Mouse (Mus musculus): ENCODE measurements around the gene Btn1a1. TPM values are rescaled to one million over a fixed set of nuclear protein-coding genes. Genes with fewer than 3 reads are reported as not detected.

Gene Btn1a1
- polyA plus RNA-seq, 1 experiment from 2014 or later = not detected

GRCm38 (mm10) chr13:23436861-23437822 is 28.6 kb downstream of the Btn1a1 start:
- Histone ChIP-seq H3K9me3 (replicated peaks) (no peaks in the 10 kb centered on the region), H3K27ac (replicated peaks) (peak overlapping the region; percentile 75), H3K4me1 (peaks cover 16% of the 10 kb centered on the region), H3K4me3 (replicated peaks) (peak overlapping the region; percentile 56), H3K9ac (replicated peaks) (peak overlapping the region; percentile 56), H3K27me3 (replicated peaks) (no peaks in the 10 kb centered on the region), H3K4me2 (peak overlapping the region; percentile 78), H3K36me3 (no peaks in the 10 kb centered on the region)
- under 1% methylated on average over 32 of the region's 32 CpGs for WGBS
- peak; percentile 36; the same call in 1 of the 2 replicates for ATAC-seq (ENCODE audit: low FRiP score)

GRCm38 (mm10) chr13:23436231-23436661 is 29.5 kb downstream of the Btn1a1 start:
- H3K4me2 ChIP-seq = peak overlapping the region; percentile 78
- no peaks in the 10 kb centered on the region for H3K9me3 ChIP-seq (replicated peaks)
- peak overlapping the region; percentile 39; the same call in 1 of the 2 replicates for H3K4me3 ChIP-seq (replicated peaks)
- H3K27ac ChIP-seq (replicated peaks) = no peak overlapping the region
- peaks cover 16% of the 10 kb centered on the region for H3K4me1 ChIP-seq
- H3K36me3 ChIP-seq = no peaks in the 10 kb centered on the region
- WGBS = 3% methylated on average over 11 of the region's 11 CpGs
- ATAC-seq (ENCODE audit: low FRiP score) = no peak
- H3K9ac ChIP-seq (replicated peaks) = no peak overlapping the region
- no peaks in the 10 kb centered on the region for H3K27me3 ChIP-seq (replicated peaks)

GRCm38 (mm10) chr13:23435676-23436075 is 30.0 kb downstream of the Btn1a1 start:
- Histone ChIP-seq H3K36me3 (no peaks in the 10 kb centered on the region), H3K4me2 (peak overlapping the region; percentile 78), H3K27me3 (replicated peaks) (no peaks in the 10 kb centered on the region), H3K9ac (replicated peaks) (peak overlapping the region; percentile 36), H3K4me1 (peaks cover 16% of the 10 kb centered on the region), H3K9me3 (replicated peaks) (no peaks in the 10 kb centered on the region), H3K27ac (replicated peaks) (no peak overlapping the region), H3K4me3 (replicated peaks) (peak overlapping the region; percentile 39)
- 2% methylated on average over 12 of the region's 12 CpGs for WGBS
- no peak for ATAC-seq (ENCODE audit: low FRiP score)

GRCm38 (mm10) chr13:23435241-23435640 is 30.5 kb downstream of the Btn1a1 start:
- Histone ChIP-seq H3K9ac (replicated peaks) (peak overlapping the region; percentile 36; the same call in 1 of the 2 replicates), H3K27me3 (replicated peaks) (no peaks in the 10 kb centered on the region), H3K36me3 (no peaks in the 10 kb centered on the region), H3K4me2 (peak overlapping the region; percentile 78), H3K27ac (replicated peaks) (no peak overlapping the region), H3K9me3 (replicated peaks) (no peaks in the 10 kb centered on the region), H3K4me3 (replicated peaks) (peak overlapping the region; percentile 39), H3K4me1 (peaks cover 16% of the 10 kb centered on the region)
- ATAC-seq (ENCODE audit: low FRiP score) = no peak
- WGBS = 30% methylated on average over 4 of the region's 4 CpGs

GRCm38 (mm10) chr13:23434426-23434825 is 31.3 kb downstream of the Btn1a1 start:
- H3K27me3 ChIP-seq (replicated peaks) = no peaks in the 10 kb centered on the region
- H3K4me1 ChIP-seq = peaks cover 24% of the 10 kb centered on the region
- no peak overlapping the region for H3K9ac ChIP-seq (replicated peaks)
- 0 out of 2 replicates have a peak overlapping the region, but pooled peaks have one; percentile 9 for H3K4me3 ChIP-seq (replicated peaks)
- H3K36me3 ChIP-seq = no peaks in the 10 kb centered on the region
- no peak overlapping the region for H3K27ac ChIP-seq (replicated peaks)
- ATAC-seq (ENCODE audit: low FRiP score) = no peak
- H3K9me3 ChIP-seq (replicated peaks) = no peaks in the 10 kb centered on the region
- 19% methylated on average over 7 of the region's 7 CpGs for WGBS
- H3K4me2 ChIP-seq = peak overlapping the region; percentile 28

- WGBS = 56% methylated on average over 5 of the region's 5 CpGs
- Histone ChIP-seq H3K4me3 (replicated peaks) (no peak overlapping the region), H3K27me3 (replicated peaks) (no peaks in the 10 kb centered on the region), H3K9me3 (replicated peaks) (no peaks in the 10 kb centered on the region), H3K27ac (replicated peaks) (no peak overlapping the region), H3K4me1 (peaks cover 24% of the 10 kb centered on the region), H3K9ac (replicated peaks) (no peak overlapping the region), H3K4me2 (peak overlapping the region; percentile 75; the same call in 1 of the 2 replicates), H3K36me3 (no peaks in the 10 kb centered on the region)
- ATAC-seq (ENCODE audit: low FRiP score) = no peak
Measured at GRCm38 (mm10) chr13:23433801-23434200, 31.9 kb downstream of the Btn1a1 start.

GRCm38 (mm10) chr13:23433206-23433605 is 32.5 kb downstream of the Btn1a1 start:
- Histone ChIP-seq H3K4me3 (replicated peaks) (peak overlapping the region; percentile 64), H3K9me3 (replicated peaks) (no peaks in the 10 kb centered on the region), H3K27ac (replicated peaks) (peak overlapping the region; percentile 74; the same call in 1 of the 2 replicates), H3K4me1 (peaks cover 24% of the 10 kb centered on the region), H3K27me3 (replicated peaks) (no peaks in the 10 kb centered on the region), H3K9ac (replicated peaks) (0 out of 2 replicates have a peak overlapping the region, but pooled peaks have one; percentile 34), H3K36me3 (no peaks in the 10 kb centered on the region), H3K4me2 (peak overlapping the region; percentile 75)
- 17% methylated on average over 5 of the region's 5 CpGs for WGBS
- ATAC-seq (ENCODE audit: low FRiP score) = no peak

GRCm38 (mm10) chr13:23432562-23433201 is 33.0 kb downstream of the Btn1a1 start:
- peak; percentile 86 for ATAC-seq (ENCODE audit: low FRiP score)
- Histone ChIP-seq H3K27ac (replicated peaks) (peak overlapping the region; percentile 74), H3K4me2 (peak overlapping the region; percentile 75), H3K4me3 (replicated peaks) (peak overlapping the region; percentile 64), H3K36me3 (no peaks in the 10 kb centered on the region), H3K4me1 (peaks cover 24% of the 10 kb centered on the region), H3K27me3 (replicated peaks) (no peaks in the 10 kb centered on the region), H3K9me3 (replicated peaks) (no peaks in the 10 kb centered on the region), H3K9ac (replicated peaks) (peak overlapping the region; percentile 51)
- under 1% methylated on average over 28 of the region's 28 CpGs for WGBS

GRCm38 (mm10) chr13:23431351-23431771 is 34.3 kb downstream of the Btn1a1 start:
- Histone ChIP-seq H3K4me3 (replicated peaks) (peak overlapping the region; percentile 64), H3K9me3 (replicated peaks) (no peaks in the 10 kb centered on the region), H3K27me3 (replicated peaks) (no peaks in the 10 kb centered on the region), H3K36me3 (no peaks in the 10 kb centered on the region), H3K4me2 (peak overlapping the region; percentile 75), H3K4me1 (peaks cover 21% of the 10 kb centered on the region), H3K27ac (replicated peaks) (peak overlapping the region; percentile 88), H3K9ac (replicated peaks) (peak overlapping the region; percentile 57)
- whole genome bisulfite sequencing = under 1% methylated on average over 15 of the region's 15 CpGs
- peak; percentile 87 for ATAC-seq (ENCODE audit: low FRiP score)

GRCm38 (mm10) chr13:23430734-23431133 is 35.0 kb downstream of the Btn1a1 start:
- under 1% methylated on average over 17 of the region's 17 CpGs for WGBS
- Histone ChIP-seq H3K9me3 (replicated peaks) (no peaks in the 10 kb centered on the region), H3K4me2 (peak overlapping the region; percentile 75), H3K27ac (replicated peaks) (peak overlapping the region; percentile 88), H3K9ac (replicated peaks) (peak overlapping the region; percentile 57), H3K27me3 (replicated peaks) (no peaks in the 10 kb centered on the region), H3K36me3 (no peaks in the 10 kb centered on the region), H3K4me1 (peaks cover 23% of the 10 kb centered on the region), H3K4me3 (replicated peaks) (peak overlapping the region; percentile 64)
- peak; percentile 78 for ATAC-seq (ENCODE audit: low FRiP score)

GRCm38 (mm10) chr13:23429771-23430380 is 35.8 kb downstream of the Btn1a1 start:
- Histone ChIP-seq H3K4me1 (peaks cover 25% of the 10 kb centered on the region), H3K27me3 (replicated peaks) (no peaks in the 10 kb centered on the region), H3K4me2 (peak overlapping the region; percentile 75), H3K27ac (replicated peaks) (peak overlapping the region; percentile 88; the same call in 1 of the 2 replicates), H3K4me3 (replicated peaks) (peak overlapping the region; percentile 64), H3K36me3 (no peaks in the 10 kb centered on the region), H3K9ac (replicated peaks) (peak overlapping the region; percentile 57), H3K9me3 (replicated peaks) (no peaks in the 10 kb centered on the region)
- no peak for ATAC-seq (ENCODE audit: low FRiP score)
- 43% methylated on average over 10 of the region's 10 CpGs for WGBS

Measured in neural tube, embryonic 15.5 days (tissue).